Mouse (Mus musculus): ENCODE data around the gene Arhgap11a. TPM values are rescaled to one million over a fixed set of nuclear protein-coding genes. Genes with fewer than 3 reads are reported as not detected.

Arhgap11a gene
- total and polyA plus RNA-seq, 2 experiments from 2014 or later: 2.7 to 5.2 TPM

GRCm38 (mm10) chr2:113828943-113829882, 19.2 kb downstream of the Arhgap11a start, which contains the start of gene Scg5:
Gene Scg5, minus strand, starts transcription at chr2:113829121.
- H3K4me3 ChIP-seq (ENCODE audit: low read depth, low read length): peak within 1 kb of the TSS; percentile 48
- peak within 1 kb of the TSS; percentile 74 for H3K9ac ChIP-seq
- WGBS: 10% methylated on average over 23 of the region's 23 CpGs
- TF ChIP-seq CTCF (IDR thresholded peaks at IDR 0.05; ENCODE audit: low read depth): no peak
- peak within 1 kb of the TSS; percentile 97 for H3K27ac ChIP-seq (ENCODE audit: low read depth, low read length)
- peaks cover 30% of the 10 kb centered on the region for H3K4me1 ChIP-seq (ENCODE audit: insufficient read depth)
- ATAC-seq: peak; percentile 96
- peak; percentile 96 for DNase-seq
- peak within 1 kb of the TSS; percentile 62 for H3K4me2 ChIP-seq (ENCODE audit: low read depth)
- H3K27me3 ChIP-seq (ENCODE audit: insufficient read depth, low read length): no peaks in the 10 kb centered on the region
- no peaks in the 10 kb centered on the region for H3K9me3 ChIP-seq (ENCODE audit: low read length)
- H3K36me3 ChIP-seq (ENCODE audit: insufficient read depth): peaks cover 4% of the 10 kb centered on the region; the same call in 1 of the 2 replicates

GRCm38 (mm10) chr2:113828086-113828942, 20.1 kb downstream of the Arhgap11a start:
- 2% methylated on average over 17 of the region's 17 CpGs for WGBS
- Histone ChIP-seq H3K27me3 (ENCODE audit: insufficient read depth, low read length) (no peaks in the 10 kb centered on the region), H3K27ac (ENCODE audit: low read depth, low read length) (peak overlapping the region; percentile 97), H3K4me2 (ENCODE audit: low read depth) (peak overlapping the region; percentile 62), H3K4me1 (ENCODE audit: insufficient read depth) (peaks cover 30% of the 10 kb centered on the region), H3K4me3 (ENCODE audit: low read depth, low read length) (peak overlapping the region; percentile 48), H3K36me3 (ENCODE audit: insufficient read depth) (peaks cover 5% of the 10 kb centered on the region; the same call in 1 of the 2 replicates), H3K9ac (peak overlapping the region; percentile 74), H3K9me3 (ENCODE audit: low read length) (no peaks in the 10 kb centered on the region)
- ATAC-seq: peak; percentile 94
- no peak for TF ChIP-seq CTCF (IDR thresholded peaks at IDR 0.05; ENCODE audit: low read depth)
- no peak for DNase-seq

- no peak for ATAC-seq
- TF ChIP-seq CTCF (IDR thresholded peaks at IDR 0.05; ENCODE audit: low read depth): peak; percentile 93
- peak; percentile 82 for DNase-seq
Observed at GRCm38 (mm10) chr2:113823909-113824308, 24.6 kb downstream of the Arhgap11a start.

GRCm38 (mm10) chr2:113822367-113822766, 26.1 kb downstream of the Arhgap11a start:
- Histone ChIP-seq H3K4me2 (ENCODE audit: low read depth) (no peak overlapping the region), H3K27ac (ENCODE audit: low read depth, low read length) (no peak overlapping the region), H3K9me3 (ENCODE audit: low read length) (no peaks in the 10 kb centered on the region), H3K4me1 (ENCODE audit: insufficient read depth) (peaks cover 18% of the 10 kb centered on the region), H3K9ac (no peak overlapping the region), H3K27me3 (ENCODE audit: insufficient read depth, low read length) (no peaks in the 10 kb centered on the region), H3K36me3 (ENCODE audit: insufficient read depth) (peaks cover 16% of the 10 kb centered on the region; the same call in 1 of the 2 replicates), H3K4me3 (ENCODE audit: low read depth, low read length) (no peak overlapping the region)
- no peak for TF ChIP-seq CTCF (IDR thresholded peaks at IDR 0.05; ENCODE audit: low read depth)
- WGBS: 96% methylated on average over 8 of the region's 8 CpGs
- DNase-seq: no peak
- ATAC-seq: no peak

More at GRCm38 (mm10) chr2:113823909-113824308, 24.6 kb downstream of the Arhgap11a start:
- no peaks in the 10 kb centered on the region for H3K9me3 ChIP-seq (ENCODE audit: low read length)
- H3K27me3 ChIP-seq (ENCODE audit: insufficient read depth, low read length): no peaks in the 10 kb centered on the region
- peaks cover 16% of the 10 kb centered on the region; the same call in 1 of the 2 replicates for H3K36me3 ChIP-seq (ENCODE audit: insufficient read depth)
- no peak overlapping the region for H3K9ac ChIP-seq
- 0% methylated on average over 2 of the region's 2 CpGs for WGBS
- H3K4me2 ChIP-seq (ENCODE audit: low read depth): no peak overlapping the region
- no peak overlapping the region for H3K4me3 ChIP-seq (ENCODE audit: low read depth, low read length)
- H3K4me1 ChIP-seq (ENCODE audit: insufficient read depth): peaks cover 26% of the 10 kb centered on the region
- H3K27ac ChIP-seq (ENCODE audit: low read depth, low read length): no peak overlapping the region

- Histone ChIP-seq H3K4me2 (ENCODE audit: low read depth) (no peak overlapping the region), H3K36me3 (ENCODE audit: insufficient read depth) (peaks cover 16% of the 10 kb centered on the region; the same call in 1 of the 2 replicates), H3K4me1 (ENCODE audit: insufficient read depth) (peaks cover 8% of the 10 kb centered on the region), H3K4me3 (ENCODE audit: low read depth, low read length) (no peak overlapping the region), H3K9me3 (ENCODE audit: low read length) (no peaks in the 10 kb centered on the region), H3K27me3 (ENCODE audit: insufficient read depth, low read length) (no peaks in the 10 kb centered on the region), H3K27ac (ENCODE audit: low read depth, low read length) (no peak overlapping the region), H3K9ac (no peak overlapping the region)
- ATAC-seq (no peak), DNase-seq (no peak)
- no peak for TF ChIP-seq CTCF (IDR thresholded peaks at IDR 0.05; ENCODE audit: low read depth)
- 85% methylated on average over 12 of the region's 12 CpGs for WGBS
Observed at GRCm38 (mm10) chr2:113821176-113821734, 27.2 kb downstream of the Arhgap11a start.

- H3K27me3 ChIP-seq (ENCODE audit: insufficient read depth, low read length): no peaks in the 10 kb centered on the region
- ATAC-seq: no peak
- no peaks in the 10 kb centered on the region; the same call in 1 of the 2 replicates for H3K4me1 ChIP-seq (ENCODE audit: insufficient read depth)
- no peak overlapping the region for H3K9ac ChIP-seq
- H3K27ac ChIP-seq (ENCODE audit: low read depth, low read length): no peak overlapping the region
- no peak overlapping the region for H3K4me2 ChIP-seq (ENCODE audit: low read depth)
- no peaks in the 10 kb centered on the region for H3K9me3 ChIP-seq (ENCODE audit: low read length)
- WGBS: 96% methylated on average over 15 of the region's 15 CpGs
- no peak overlapping the region for H3K4me3 ChIP-seq (ENCODE audit: low read depth, low read length)
- no peak for DNase-seq
- TF ChIP-seq CTCF (IDR thresholded peaks at IDR 0.05; ENCODE audit: low read depth): no peak
- H3K36me3 ChIP-seq (ENCODE audit: insufficient read depth): peaks cover 16% of the 10 kb centered on the region; the same call in 1 of the 2 replicates
Observed at GRCm38 (mm10) chr2:113820117-113820516, 28.3 kb downstream of the Arhgap11a start.
